Mouse (Mus musculus): ENCODE measurements around the gene Tubb5.

Gene Tubb5

GRCm38 (mm10) chr17:35834696-35835422 lies 3.2 kb downstream of the Tubb5 start:
- Histone ChIP-seq H3K4me3 (replicated peaks; ENCODE audit: low read length) (peak overlapping the region; percentile 97), H3K36me3 (ENCODE audit: insufficient read depth, low read length) (peaks cover 65% of the 10 kb centered on the region), H3K4me1 (replicated peaks; ENCODE audit: low read depth, low read length) (peaks cover 50% of the 10 kb centered on the region), H3K9me3 (ENCODE audit: low read length) (no peaks in the 10 kb centered on the region), H3K27me3 (ENCODE audit: insufficient read depth, low read length) (no peaks in the 10 kb centered on the region)
- no peak for TF ChIP-seq POU5F1 (IDR thresholded peaks at IDR 0.05; ENCODE audit: borderline replicate concordance, low read length)
- TF ChIP-seq NANOG (IDR thresholded peaks at IDR 0.05; ENCODE audit: borderline replicate concordance, low read length): no peak
- no peak for TF ChIP-seq CTCF (conservative IDR thresholded peaks at IDR 0.05; ENCODE audit: low read length)

DNA sequence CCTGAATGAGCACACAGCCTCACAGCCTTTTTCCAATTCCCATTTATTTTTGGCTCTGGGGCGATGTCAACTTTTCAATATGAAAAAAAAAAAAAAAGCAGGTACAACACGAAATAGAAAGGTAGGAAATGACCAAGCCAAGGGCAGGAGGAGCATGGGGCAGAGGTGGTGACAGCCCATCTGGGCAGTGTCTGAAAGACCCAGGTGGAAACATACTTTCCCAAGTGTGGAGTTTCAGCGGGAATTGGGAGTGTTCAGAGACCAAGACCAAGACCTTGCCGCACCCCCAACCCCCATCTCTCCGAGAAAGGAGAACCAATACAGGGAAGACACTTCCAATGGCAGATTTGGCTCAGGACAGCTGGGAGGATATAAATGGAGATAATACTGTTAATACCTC lies 4.2 kb downstream of the Tubb5 start:
- H3K9me3 ChIP-seq (ENCODE audit: low read length): no peaks in the 10 kb centered on the region
- peaks cover 48% of the 10 kb centered on the region for H3K4me1 ChIP-seq (replicated peaks; ENCODE audit: low read depth, low read length)
- H3K36me3 ChIP-seq (ENCODE audit: insufficient read depth, low read length): peaks cover 68% of the 10 kb centered on the region
- peak overlapping the region; percentile 97 for H3K4me3 ChIP-seq (replicated peaks; ENCODE audit: low read length)
- TF ChIP-seq CTCF (conservative IDR thresholded peaks at IDR 0.05; ENCODE audit: low read length) (no peak), NANOG (IDR thresholded peaks at IDR 0.05; ENCODE audit: borderline replicate concordance, low read length) (no peak), POU5F1 (IDR thresholded peaks at IDR 0.05; ENCODE audit: borderline replicate concordance, low read length) (no peak)
- no peaks in the 10 kb centered on the region for H3K27me3 ChIP-seq (ENCODE audit: insufficient read depth, low read length)

GRCm38 (mm10) chr17:35833239-35833751 lies 4.8 kb downstream of the Tubb5 start:
- peaks cover 68% of the 10 kb centered on the region for H3K36me3 ChIP-seq (ENCODE audit: insufficient read depth, low read length)
- no peaks in the 10 kb centered on the region for H3K9me3 ChIP-seq (ENCODE audit: low read length)
- H3K4me3 ChIP-seq (replicated peaks; ENCODE audit: low read length): no peak overlapping the region
- no peaks in the 10 kb centered on the region for H3K27me3 ChIP-seq (ENCODE audit: insufficient read depth, low read length)
- no peak for TF ChIP-seq POU5F1 (IDR thresholded peaks at IDR 0.05; ENCODE audit: borderline replicate concordance, low read length)
- H3K4me1 ChIP-seq (replicated peaks; ENCODE audit: low read depth, low read length): peaks cover 46% of the 10 kb centered on the region

GRCm38 (mm10) chr17:35832400-35833238 lies 5.5 kb downstream of the Tubb5 start:
- no peak for TF ChIP-seq CTCF (conservative IDR thresholded peaks at IDR 0.05; ENCODE audit: low read length)
- no peak for TF ChIP-seq NANOG (IDR thresholded peaks at IDR 0.05; ENCODE audit: borderline replicate concordance, low read length)
- TF ChIP-seq POU5F1 (IDR thresholded peaks at IDR 0.05; ENCODE audit: borderline replicate concordance, low read length): no peak
- H3K36me3 ChIP-seq (ENCODE audit: insufficient read depth, low read length): peaks cover 70% of the 10 kb centered on the region
- H3K27me3 ChIP-seq (ENCODE audit: insufficient read depth, low read length): no peaks in the 10 kb centered on the region
- H3K4me3 ChIP-seq (replicated peaks; ENCODE audit: low read length): no peak overlapping the region
- H3K9me3 ChIP-seq (ENCODE audit: low read length): no peaks in the 10 kb centered on the region
- H3K4me1 ChIP-seq (replicated peaks; ENCODE audit: low read depth, low read length): peaks cover 46% of the 10 kb centered on the region

DNA sequence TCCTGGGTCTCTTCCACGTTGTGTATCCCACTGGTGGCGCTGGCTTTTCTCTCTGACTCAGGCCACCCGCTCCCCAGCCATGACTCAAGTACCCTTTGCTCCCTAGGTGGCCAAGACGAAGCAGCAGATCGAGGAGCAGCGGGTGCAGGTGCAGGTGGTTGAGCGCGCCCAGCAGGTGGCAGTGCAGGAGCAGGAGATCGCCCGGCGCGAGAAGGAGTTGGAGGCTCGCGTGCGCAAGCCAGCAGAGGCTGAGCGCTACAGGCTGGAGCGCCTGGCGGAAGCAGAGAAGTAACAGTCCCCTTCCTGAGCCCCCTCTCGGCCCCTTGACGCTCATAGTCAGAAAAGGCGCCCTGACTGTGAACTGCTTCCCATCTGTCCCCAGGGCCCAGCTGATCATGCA lies 8.4 kb downstream of the Tubb5 start:
- no peaks in the 10 kb centered on the region for H3K27me3 ChIP-seq (ENCODE audit: insufficient read depth, low read length)
- peaks cover 77% of the 10 kb centered on the region for H3K36me3 ChIP-seq (ENCODE audit: insufficient read depth, low read length)
- TF ChIP-seq CTCF (conservative IDR thresholded peaks at IDR 0.05; ENCODE audit: low read length) (peak; percentile 51), NANOG (IDR thresholded peaks at IDR 0.05; ENCODE audit: borderline replicate concordance, low read length) (no peak)
- H3K4me1 ChIP-seq (replicated peaks; ENCODE audit: low read depth, low read length): peaks cover 33% of the 10 kb centered on the region
- H3K9me3 ChIP-seq (ENCODE audit: low read length): no peaks in the 10 kb centered on the region
- peak overlapping the region; percentile 26; the same call in 1 of the 2 replicates for H3K4me3 ChIP-seq (replicated peaks; ENCODE audit: low read length)

DNA sequence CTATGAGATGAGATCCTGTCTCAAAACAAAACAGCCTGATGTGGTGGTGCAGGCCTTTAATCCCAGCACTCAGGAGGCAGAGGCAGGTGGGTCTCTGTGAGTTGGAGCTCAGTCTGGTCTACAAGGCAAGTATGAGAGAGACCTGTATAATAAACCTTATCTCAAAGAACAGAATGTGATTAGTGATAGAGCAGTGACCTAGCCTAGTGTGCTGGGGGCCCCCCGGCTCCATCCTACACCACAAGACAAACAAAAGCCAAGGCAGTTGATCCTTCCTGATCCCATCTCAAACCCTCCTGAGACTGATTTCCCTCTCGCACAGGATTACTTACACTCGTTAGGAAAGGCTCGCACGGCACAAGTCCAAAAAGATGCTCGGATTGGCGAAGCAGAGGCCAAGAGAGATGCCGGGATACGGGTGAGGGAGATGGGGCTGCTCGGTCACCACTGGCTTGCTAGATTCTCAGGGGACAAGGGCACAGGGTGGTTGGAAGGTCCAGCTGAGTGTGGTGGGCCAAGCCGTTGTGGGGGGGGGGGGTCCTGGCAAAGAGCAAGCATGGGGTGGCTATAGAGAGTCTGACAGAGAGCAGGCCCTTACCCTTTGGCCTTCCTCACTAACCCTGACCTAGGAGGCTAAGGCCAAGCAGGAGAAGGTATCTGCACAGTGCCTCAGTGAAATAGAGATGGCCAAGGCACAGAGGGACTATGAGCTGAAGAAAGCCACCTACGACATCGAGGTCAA lies 12.8 kb downstream of the Tubb5 start:
- TF ChIP-seq CTCF (conservative IDR thresholded peaks at IDR 0.05; ENCODE audit: low read length) (no peak), NANOG (IDR thresholded peaks at IDR 0.05; ENCODE audit: borderline replicate concordance, low read length) (no peak), POU5F1 (IDR thresholded peaks at IDR 0.05; ENCODE audit: borderline replicate concordance, low read length) (no peak)
- peaks cover 38% of the 10 kb centered on the region for H3K36me3 ChIP-seq (ENCODE audit: insufficient read depth, low read length)
- H3K9me3 ChIP-seq (ENCODE audit: low read length): no peaks in the 10 kb centered on the region
- no peak overlapping the region for H3K4me3 ChIP-seq (replicated peaks; ENCODE audit: low read length)
- peaks cover 51% of the 10 kb centered on the region for H3K4me1 ChIP-seq (replicated peaks; ENCODE audit: low read depth, low read length)
- peaks cover 7% of the 10 kb centered on the region for H3K27me3 ChIP-seq (ENCODE audit: insufficient read depth, low read length)

DNA sequence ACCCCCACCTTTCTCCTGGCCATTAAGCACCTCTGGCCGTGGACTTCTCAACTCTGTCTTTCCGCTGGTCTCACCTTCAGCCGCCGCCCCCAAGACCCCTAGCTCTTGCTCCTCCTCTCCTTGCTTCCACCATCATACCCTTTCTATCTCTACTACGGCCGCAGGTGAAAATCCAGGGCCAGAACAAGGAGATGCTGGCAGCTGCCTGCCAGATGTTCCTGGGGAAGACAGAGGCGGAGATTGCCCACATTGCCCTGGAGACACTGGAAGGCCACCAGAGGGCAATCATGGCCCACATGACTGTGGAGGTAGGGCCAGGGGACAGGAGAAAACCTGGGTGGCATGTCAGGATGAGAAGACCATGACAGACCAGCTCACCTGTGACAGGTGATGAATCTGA lies 13.7 kb downstream of the Tubb5 start:
- Histone ChIP-seq H3K4me1 (replicated peaks; ENCODE audit: low read depth, low read length) (peaks cover 44% of the 10 kb centered on the region), H3K4me3 (replicated peaks; ENCODE audit: low read length) (peak overlapping the region; percentile 84), H3K9me3 (ENCODE audit: low read length) (no peaks in the 10 kb centered on the region), H3K36me3 (ENCODE audit: insufficient read depth, low read length) (peaks cover 36% of the 10 kb centered on the region), H3K27me3 (ENCODE audit: insufficient read depth, low read length) (peaks cover 14% of the 10 kb centered on the region)
- TF ChIP-seq NANOG (IDR thresholded peaks at IDR 0.05; ENCODE audit: borderline replicate concordance, low read length): no peak
- TF ChIP-seq POU5F1 (IDR thresholded peaks at IDR 0.05; ENCODE audit: borderline replicate concordance, low read length): no peak
- TF ChIP-seq CTCF (conservative IDR thresholded peaks at IDR 0.05; ENCODE audit: low read length): no peak
